9 mouse cellular contexts compared by ENCODE assay signal in the genomic region with DNA sequence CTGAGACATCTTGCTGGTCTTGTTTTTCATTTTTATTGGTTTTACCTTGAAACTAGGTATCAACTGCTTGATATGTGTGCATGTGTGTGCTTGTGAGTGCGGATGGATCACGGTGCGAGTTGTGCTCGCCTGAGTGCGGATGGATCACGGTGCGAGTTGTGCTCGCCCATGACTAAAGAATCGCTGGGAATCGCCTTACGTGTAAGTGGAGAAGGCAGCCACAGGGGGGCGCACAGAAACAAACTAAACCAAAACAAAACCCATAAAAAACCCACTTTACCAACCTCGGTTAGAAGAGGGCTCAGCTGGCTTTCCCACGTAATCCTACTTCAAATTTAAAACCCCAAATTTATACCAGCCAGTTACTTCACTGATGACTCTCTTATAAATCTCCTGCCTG. TPM values are rescaled to one million over a fixed set of nuclear protein-coding genes. Genes with fewer than 3 reads are reported as not detected.
DNase-seq lines count a peak whose midpoint lies in the region; ATAC-seq lines count a peak whose summit lies in the region.
"Had no signal": no experiment of that assay in that cellular context is flagged by ENCODE, and none has a peak within 500 bp of the region (broad histone marks: within the 10 kb centered on the region; RNA-seq: fewer than 3 reads in every experiment).

No protein-coding gene starts in this region.

- WGBS in midbrain, embryonic 10.5 days, result 38% methylated on average over 14 of the region's 14 CpGs
- WGBS in midbrain, embryonic 13.5 days, result 36% methylated on average over 14 of the region's 14 CpGs
- WGBS in neural tube, embryonic 11.5 days, result 36% methylated on average over 14 of the region's 14 CpGs

- no peak overlapping the region for H3K9ac ChIP-seq in midbrain, embryonic 13.5 days (replicated peaks)
- H3K9ac ChIP-seq in neural tube, embryonic 11.5 days (ENCODE audit: low read length), result no peak overlapping the region
- H3K9ac ChIP-seq: hindbrain, embryonic 15.5 days had no signal

- no peaks in the 10 kb centered on the region for H3K9me3 ChIP-seq in midbrain, embryonic 10.5 days (replicated peaks)
- no peaks in the 10 kb centered on the region for H3K9me3 ChIP-seq in midbrain, embryonic 13.5 days
- no peaks in the 10 kb centered on the region for H3K9me3 ChIP-seq in neural tube, embryonic 11.5 days (ENCODE audit: control insufficient read depth, low read length)
- H3K9me3 ChIP-seq: hindbrain, embryonic 15.5 days had no signal

- DNase-seq in midbrain, embryonic 10.5 days (ENCODE audit: low spot score), result peak; percentile 66
- peak; percentile 60 for DNase-seq in MN1 (ENCODE audit: low spot score)
- DNase-seq in cerebellum, adult 11-12 months, result peak; percentile 32
- DNase-seq in left cerebral cortex, postnatal 10 days (ENCODE audit: extremely low spot score in 1 of 2, low spot score in 2 of 2), result peak; percentile 54 to 73
- DNase-seq in neural tube, embryonic 11.5 days (ENCODE audit: low spot score), result peak; percentile 72

- no peak overlapping the region for H3K27ac ChIP-seq in midbrain, embryonic 10.5 days (replicated peaks)
- H3K27ac ChIP-seq in midbrain, embryonic 13.5 days, result no peak overlapping the region
- no peak overlapping the region for H3K27ac ChIP-seq in neural tube, embryonic 11.5 days (ENCODE audit: low read depth, low read length)
- H3K27ac ChIP-seq: hindbrain, embryonic 15.5 days had no signal

- intact Hi-C loops in left cerebral cortex, postnatal 10 days (cut with DNase I), result loop anchor here (2.0 to 5.0 kb wide), 2 partner anchors 172 to 260 kb away; no protein-coding TSS in a partner anchor

- no peaks in the 10 kb centered on the region for H3K4me1 ChIP-seq in midbrain, embryonic 10.5 days
- H3K4me1 ChIP-seq in midbrain, embryonic 13.5 days (replicated peaks), result no peaks in the 10 kb centered on the region
- H3K4me1 ChIP-seq in neural tube, embryonic 11.5 days (ENCODE audit: control insufficient read depth, insufficient read depth, low read length), result no peaks in the 10 kb centered on the region
- H3K4me1 ChIP-seq: hindbrain, embryonic 15.5 days had no signal

- no peak for ATAC-seq in midbrain, embryonic 13.5 days
- peak; percentile 51 for ATAC-seq in granulocyte monocyte progenitor cell, adult 5-6 weeks (replicated peaks; ENCODE audit: poor library complexity, severe bottlenecking)
- no peak for ATAC-seq in neural tube, embryonic 11.5 days (ENCODE audit: insufficient read depth, low FRiP score, low TSS enrichment)
- ATAC-seq in erythroblast, adult 5-6 weeks (replicated peaks; ENCODE audit: low FRiP score, poor library complexity, severe bottlenecking), result no peak

- no peak overlapping the region for H3K4me2 ChIP-seq in midbrain, embryonic 13.5 days (replicated peaks)
- H3K4me2 ChIP-seq in neural tube, embryonic 11.5 days (ENCODE audit: low read depth), result no peak overlapping the region
- H3K4me2 ChIP-seq: hindbrain, embryonic 15.5 days had no signal

- no peaks in the 10 kb centered on the region for H3K27me3 ChIP-seq in midbrain, embryonic 10.5 days (ENCODE audit: low read depth, poor library complexity, severe bottlenecking)
- H3K27me3 ChIP-seq in midbrain, embryonic 13.5 days, result no peaks in the 10 kb centered on the region
- no peaks in the 10 kb centered on the region for H3K27me3 ChIP-seq in neural tube, embryonic 11.5 days (ENCODE audit: control insufficient read depth, insufficient read depth, low read length)
- H3K27me3 ChIP-seq: hindbrain, embryonic 15.5 days had no signal

- H3K36me3 ChIP-seq in midbrain, embryonic 10.5 days, result no peaks in the 10 kb centered on the region
- no peaks in the 10 kb centered on the region for H3K36me3 ChIP-seq in midbrain, embryonic 13.5 days
- no peaks in the 10 kb centered on the region for H3K36me3 ChIP-seq in neural tube, embryonic 11.5 days (ENCODE audit: control insufficient read depth, insufficient read depth, low read length)
- H3K36me3 ChIP-seq: hindbrain, embryonic 15.5 days had no signal

- H3K4me3 ChIP-seq in midbrain, embryonic 10.5 days, result no peak overlapping the region
- H3K4me3 ChIP-seq in midbrain, embryonic 13.5 days (replicated peaks), result no peak overlapping the region
- H3K4me3 ChIP-seq in neural tube, embryonic 11.5 days (ENCODE audit: low read depth, low read length), result no peak overlapping the region
- H3K4me3 ChIP-seq: hindbrain, embryonic 15.5 days had no signal

RNA-seq across cellular contexts. Expression of a gene that starts 9.3 kb away (rescaled TPM):
- 0.26 and 0.27 TPM in 2 replicates for polyA plus RNA-seq in midbrain, embryonic 10.5 days (2016; fragmentation: Nextera tagmentation; extraction: Ambion mirVana)
- polyA plus RNA-seq in midbrain, embryonic 13.5 days (2015; fragmentation: Nextera tagmentation; extraction: Ambion mirVana), result 0.13 and 0.34 TPM in 2 replicates
- 3.4 and 8.1 TPM in 2 replicates for total RNA-seq in granulocyte monocyte progenitor cell, adult 5-6 weeks (2014; fragmentation: Nextera tagmentation)
- 1.0 and 21.1 TPM in 2 replicates for total RNA-seq in granulocyte monocyte progenitor cell, adult 5-6 weeks (2017)
- total RNA-seq in left cerebral cortex, postnatal 10 days (2021), result under 1 TPM; 0.28 to 0.94 TPM
- polyA plus RNA-seq in neural tube, embryonic 11.5 days (2014; fragmentation: Nextera tagmentation; extraction: Ambion mirVana), result not detected in 2 replicates
- total RNA-seq in erythroblast, adult 5-6 weeks (2015; ENCODE audit: low replicate concordance), result 2.7 TPM in 1 of 2 replicates, not detected in the other
- 1.5 TPM in 1 of 2 replicates, not detected in the other for total RNA-seq in erythroblast, adult 5-6 weeks (2017; ENCODE audit: low replicate concordance)
